Mouse (Mus musculus) gastrocnemius, postnatal 10 days (tissue): Measurements from ENCODE around the gene Prss40. TPM values are rescaled to one million over a fixed set of nuclear protein-coding genes. Genes with fewer than 3 reads are reported as not detected.

ENCODE experiments used
- DNase-seq: peaks from one replicate; pipeline ENCODE4 v3.0.0; 2021; ENCODE audit warnings: mixed read lengths
- long read RNA-seq, 2 experiments: library from polyadenylated mRNA; stranded (forward); transcript quantifications; one replicate each; pipeline ENCODE4 v2.0.0; 2021
- total RNA-seq, 2 experiments: library from RNA; stranded (reverse); gene quantifications; 2 replicates each; pipeline ENCODE4 v1.2.3; 2021

Prss40 gene
- total RNA-seq: not detected
- long read RNA-seq, experiment 1: 0 reads
- long read RNA-seq, experiment 2: 0 reads

GRCm38 (mm10) chr1:34560843-34561242 is at the start of gene Prss40:
TSS of gene Prss40 (minus strand) at chr1:34560943.
- DNase-seq: no peak

GRCm38 (mm10) chr1:34602363-34602762 is 41.6 kb upstream of the Prss40 start:
- peak; percentile 69 for DNase-seq

- no peak for DNase-seq
These were observed 40.7 kb upstream of the Prss40 start for GRCm38 (mm10) chr1:34601323-34602047.

DNA sequence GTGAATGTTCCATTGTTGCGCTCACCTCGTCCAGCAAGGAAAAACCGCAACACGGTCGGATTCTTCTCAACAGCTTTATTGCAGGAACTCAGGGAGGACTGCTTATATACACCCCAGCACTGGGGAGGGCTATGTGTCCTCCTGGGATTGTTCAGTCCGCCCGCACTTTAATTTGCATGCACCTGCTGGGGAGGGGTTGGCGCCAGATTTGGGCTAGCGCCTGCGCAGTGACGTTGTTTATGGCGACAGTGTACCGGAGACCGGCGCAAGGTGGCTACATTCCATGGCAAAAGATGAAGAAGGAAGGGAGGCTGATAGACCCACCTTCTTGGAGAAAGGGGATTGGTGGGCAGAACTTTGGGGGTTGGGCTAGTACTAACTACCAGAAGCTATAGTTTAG is 39.3 kb upstream of the Prss40 start:
- no peak for DNase-seq

GRCm38 (mm10) chr1:34587298-34588096 is 26.8 kb upstream of the Prss40 start:
- no peak for DNase-seq

DNA sequence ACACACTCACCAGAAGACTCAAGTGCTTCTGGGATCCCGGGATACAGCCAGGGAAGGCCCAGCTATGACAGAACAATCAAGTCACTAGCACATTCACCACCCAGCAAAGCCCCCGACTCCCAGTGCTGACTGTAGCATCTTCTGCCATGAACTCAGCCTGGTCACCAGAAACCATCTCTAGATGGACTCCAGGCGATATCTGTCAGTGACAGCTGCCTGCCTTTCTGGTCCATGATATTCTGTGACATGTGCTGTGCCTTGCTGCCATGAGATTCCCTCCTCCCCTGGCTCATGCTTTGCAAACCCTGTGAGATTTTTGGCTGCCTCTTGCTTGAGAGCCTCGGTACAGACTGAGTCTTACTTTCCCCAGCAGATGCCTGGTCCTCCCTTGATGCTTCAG is 24.0 kb upstream of the Prss40 start:
- DNase-seq: no peak

GRCm38 (mm10) chr1:34583821-34584263 is 23.1 kb upstream of the Prss40 start:
- DNase-seq: no peak

DNA sequence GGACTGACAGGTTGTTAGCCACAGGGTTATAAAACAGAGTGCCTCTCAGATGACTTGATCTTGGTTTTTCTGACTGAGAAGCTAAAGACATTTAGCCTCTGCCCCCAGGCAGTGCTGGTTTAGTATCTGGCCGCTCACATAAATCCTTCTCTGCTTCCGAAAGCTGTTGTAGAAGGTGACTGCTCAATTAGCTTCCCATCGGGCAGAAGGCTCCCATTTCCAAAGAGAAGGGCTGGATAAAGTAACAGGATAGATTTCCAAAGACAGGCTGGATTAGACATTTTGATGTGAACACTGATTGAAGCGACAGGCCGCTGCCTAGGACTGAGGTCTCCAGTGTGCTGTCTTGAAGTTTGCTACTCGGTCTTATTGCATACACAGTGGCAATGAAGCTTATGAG is 21.5 kb upstream of the Prss40 start:
- DNase-seq: no peak

- no peak for DNase-seq
These were observed 19.1 kb upstream of the Prss40 start for GRCm38 (mm10) chr1:34579782-34580356.

- peak; percentile 75 for DNase-seq
These were observed 18.4 kb upstream of the Prss40 start, which contains the start of gene Amer3 for GRCm38 (mm10) chr1:34578851-34579781. TSS of gene Amer3 (plus strand) at chr1:34579657.

DNA sequence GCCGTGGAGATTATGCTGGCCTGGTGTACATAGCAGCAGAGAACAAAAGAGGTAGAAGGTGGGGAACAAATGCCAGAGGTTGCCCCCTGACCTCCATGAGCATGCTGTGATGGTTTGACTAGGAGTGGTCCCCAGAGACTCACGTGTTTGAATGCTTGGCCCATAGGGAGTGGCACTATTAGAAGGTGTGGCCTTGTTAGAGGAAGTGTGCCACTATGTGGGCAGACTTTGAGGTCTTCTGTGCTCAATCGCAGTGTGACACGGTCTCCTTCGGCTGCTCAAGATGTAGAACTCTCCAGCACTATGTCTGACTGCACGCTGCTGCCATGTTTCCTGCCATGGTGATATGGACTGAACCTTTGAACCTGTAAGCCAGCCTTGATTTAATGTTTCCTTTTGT is 12.5 kb upstream of the Prss40 start:
- DNase-seq: no peak

DNA sequence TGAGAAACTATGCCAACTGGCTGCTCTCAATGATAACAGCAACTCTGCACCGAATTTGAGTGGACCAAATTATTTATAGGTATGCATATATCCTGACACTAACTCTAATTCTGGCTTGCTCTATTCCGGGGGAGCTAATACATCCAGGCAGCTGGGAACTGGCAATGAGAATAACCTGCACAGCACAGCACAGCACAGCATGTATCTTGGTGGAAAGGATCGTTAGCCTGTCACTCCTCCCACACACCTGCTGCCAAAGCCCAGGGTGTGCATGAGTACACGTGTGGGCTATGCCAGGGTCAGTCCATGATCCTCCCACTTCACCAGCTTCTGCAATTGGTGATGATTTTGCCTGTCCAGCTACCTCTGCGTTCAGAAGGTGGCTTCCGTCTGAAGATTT is 10.7 kb upstream of the Prss40 start:
- DNase-seq: no peak

DNA sequence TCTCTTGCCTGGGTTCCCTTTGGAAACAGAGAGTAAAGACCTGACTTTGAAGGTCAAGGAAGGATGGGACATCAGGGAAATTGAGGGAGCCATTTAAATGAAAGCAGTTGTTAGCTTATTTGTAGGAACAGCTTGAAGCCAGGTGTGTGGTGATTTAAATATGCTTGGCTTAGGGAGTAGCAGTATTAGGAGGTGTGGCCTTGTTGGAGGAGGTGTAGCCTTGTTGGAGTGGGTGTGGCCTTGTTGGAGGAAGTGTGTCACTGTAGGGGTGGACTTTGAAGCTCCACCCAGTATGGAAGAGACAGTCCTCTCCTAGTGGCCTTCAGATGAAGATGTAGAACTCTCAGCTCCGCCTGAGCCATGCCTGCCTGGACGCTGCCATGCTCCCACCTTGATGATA is 9.1 kb upstream of the Prss40 start:
- DNase-seq: no peak

DNA sequence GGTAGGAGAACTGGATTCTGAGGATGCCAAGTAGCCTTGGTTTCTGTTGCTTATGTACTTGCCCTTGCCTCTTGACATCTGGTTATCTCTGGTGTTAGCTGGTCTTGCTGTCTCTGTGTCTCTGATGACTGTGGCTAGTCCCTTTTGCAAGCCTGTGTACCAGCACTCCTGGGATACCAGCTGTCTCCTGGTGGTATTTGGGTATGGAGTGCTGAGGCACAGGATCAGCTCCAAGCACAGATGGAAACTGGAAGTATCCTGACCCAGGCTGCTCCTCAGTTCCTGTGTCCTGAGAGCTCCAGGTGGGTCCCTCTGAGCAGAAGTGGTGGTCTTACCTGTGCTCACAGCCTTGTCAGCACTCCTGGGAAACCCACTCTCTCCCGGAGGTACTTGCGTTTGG is 7.4 kb upstream of the Prss40 start:
- DNase-seq: no peak

DNA sequence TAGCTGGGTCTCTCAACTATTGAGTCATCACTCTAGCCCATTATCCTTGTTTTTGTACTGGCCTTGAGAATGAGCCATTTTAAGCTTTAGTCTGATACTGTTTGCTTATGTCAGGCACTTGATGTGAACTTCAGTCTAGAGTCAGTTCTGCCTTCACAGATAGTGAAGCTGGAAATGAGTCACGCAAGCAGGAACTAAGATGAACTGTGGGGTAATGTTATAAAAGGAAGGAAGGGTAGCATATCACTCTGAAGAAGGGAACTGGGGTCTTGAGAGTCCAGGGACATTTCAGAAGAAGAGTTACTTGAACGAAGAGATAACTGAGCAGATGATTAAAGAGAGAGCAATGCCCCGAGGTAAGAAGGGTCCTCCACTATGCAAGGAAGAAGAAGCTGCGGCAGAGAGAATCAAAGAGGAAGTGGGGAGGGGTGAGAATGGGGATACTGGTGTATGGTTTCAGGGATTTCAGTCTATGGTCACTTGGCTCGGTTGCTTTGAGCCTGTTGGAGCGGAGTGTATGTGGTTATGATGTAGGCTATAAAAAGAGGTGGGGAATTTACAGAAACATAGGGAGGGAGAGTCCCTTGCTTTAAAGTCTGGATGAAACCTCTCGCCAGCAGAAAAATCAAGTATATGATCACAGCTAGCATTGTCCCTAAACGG is 3.8 kb upstream of the Prss40 start:
- DNase-seq: no peak

- DNase-seq: no peak
These were observed 6.5 kb downstream of the Prss40 start for GRCm38 (mm10) chr1:34554275-34554674.

DNA sequence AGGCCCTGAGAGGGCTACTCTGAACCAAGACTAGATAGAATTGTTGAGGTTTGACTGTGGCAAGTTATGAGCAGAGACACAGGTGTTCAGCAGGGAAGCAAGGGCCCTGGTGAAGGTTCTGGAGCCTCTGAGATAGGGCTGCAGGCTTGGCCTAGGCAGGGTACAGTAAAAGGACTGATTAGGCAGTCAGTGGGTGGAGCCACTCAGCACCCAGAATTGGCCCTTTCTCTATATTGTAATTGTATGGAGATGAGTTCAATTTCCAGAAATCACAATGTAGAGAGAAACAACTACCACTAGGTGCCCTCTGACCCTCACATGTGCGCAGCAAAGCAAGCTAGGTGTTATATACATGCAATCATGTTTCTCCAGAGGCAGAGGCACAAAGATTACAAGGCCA is 7.1 kb downstream of the Prss40 start:
- DNase-seq: no peak

DNA sequence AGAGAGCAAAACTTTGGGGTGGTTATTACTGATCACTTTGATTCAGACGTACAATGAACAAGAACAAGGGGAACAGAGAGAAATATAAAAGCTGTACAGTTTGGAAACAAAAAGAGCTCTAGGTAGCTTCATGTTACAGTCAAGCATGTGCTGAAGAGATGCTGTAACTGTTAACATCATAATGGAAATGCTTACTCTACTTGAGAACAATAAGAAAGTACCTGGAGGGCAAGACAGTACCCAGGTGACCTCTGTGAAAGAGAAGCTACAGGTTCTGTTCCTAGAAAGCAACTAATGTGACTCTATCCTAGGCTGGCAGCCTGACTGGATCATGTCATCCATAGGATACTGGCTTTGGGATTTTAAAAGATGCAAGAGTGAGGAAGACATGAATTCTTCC is 13.7 kb downstream of the Prss40 start:
- no peak for DNase-seq

DNA sequence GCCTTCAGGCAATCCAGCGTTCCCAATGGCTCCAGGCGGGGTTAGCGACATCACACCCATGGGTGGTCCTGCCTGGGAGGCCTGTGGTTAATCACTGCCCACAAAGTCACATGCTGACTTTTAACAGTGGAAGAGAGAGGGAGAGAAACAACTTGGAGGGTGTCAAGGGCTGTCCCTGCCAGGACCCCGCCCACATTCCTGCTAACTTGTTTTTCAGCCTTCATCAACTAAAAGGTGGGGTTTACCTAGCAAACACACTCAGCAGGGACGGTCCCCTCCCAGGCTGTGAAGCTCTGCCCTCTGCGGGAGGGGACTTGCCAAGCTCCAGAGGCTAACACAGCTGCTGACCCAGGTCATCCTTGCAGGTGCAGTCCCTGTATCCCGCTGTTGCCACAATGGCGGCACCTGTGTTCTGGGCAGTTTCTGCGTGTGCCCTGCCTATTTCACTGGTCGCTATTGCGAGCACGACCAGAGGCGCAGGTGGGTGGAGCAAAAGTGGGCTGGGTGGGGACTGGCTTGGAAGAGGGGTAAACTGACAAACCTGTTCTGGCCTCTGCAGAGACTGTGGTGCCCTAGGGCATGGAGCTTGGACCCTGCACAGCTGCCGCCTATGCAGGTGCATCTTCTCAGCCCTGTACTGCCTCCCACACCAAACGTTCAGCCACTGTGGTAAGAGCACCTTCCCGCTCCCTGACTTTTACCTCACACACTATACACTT is 23.8 kb downstream of the Prss40 start:
- DNase-seq: no peak

DNA sequence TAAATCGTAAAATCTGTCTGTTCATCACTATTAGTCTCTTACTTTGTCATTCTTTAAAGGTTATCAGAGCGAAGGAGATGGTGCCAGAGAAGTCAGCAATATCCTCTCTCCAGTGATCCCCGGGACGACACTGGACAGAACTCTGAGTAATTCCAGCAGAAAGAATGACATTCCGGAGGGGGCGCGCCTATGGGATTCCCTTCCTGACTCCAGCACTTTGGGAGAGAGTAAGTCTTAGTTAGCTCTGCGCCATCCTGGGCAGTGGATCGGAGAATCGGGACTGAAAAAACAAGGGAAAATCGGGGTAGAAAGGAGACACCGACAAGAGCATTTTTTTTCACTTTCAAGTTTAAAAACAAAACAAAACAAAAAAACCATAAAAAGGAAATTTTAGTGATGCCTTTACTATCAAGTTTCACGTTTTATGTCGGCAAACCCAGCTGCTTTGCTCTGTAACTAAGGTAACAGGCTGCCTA is 24.4 kb downstream of the Prss40 start:
- DNase-seq: no peak
